In genomic region chr16:35782451-35783206, GRCm38 (mm10) we compare ENCODE assay signal across 15 mouse cellular contexts.
"Had no signal": no experiment of that assay in that cellular context is flagged by ENCODE, and none has a peak within 500 bp of the region (broad histone marks: within the 10 kb centered on the region; RNA-seq: fewer than 3 reads in every experiment).

No protein-coding gene starts in this region.

- H3K4me1 ChIP-seq: stomach, embryonic 15.5 days had no signal

- H3K36me3 ChIP-seq: stomach, embryonic 15.5 days had no signal

- H3K4me3 ChIP-seq: kidney, embryonic 15.5 days; left cerebral cortex, adult 2 months; liver, embryonic 13.5 days; stomach, embryonic 15.5 days had no signal

- H3K27me3 ChIP-seq: kidney, embryonic 15.5 days; liver, embryonic 13.5 days; stomach, embryonic 15.5 days had no signal

- DNase-seq: kidney, postnatal 10 days; kidney, postnatal 36 days; layer of hippocampus, postnatal 36 days; liver, embryonic 13.5 days; lung, adult 2 months; lung, postnatal 14 days; lung, postnatal 4 days; midbrain, embryonic 14.5 days; right cerebral cortex, postnatal 25 days; spleen, adult 18-20 months; thymus, postnatal 25 days had no signal

- H3K9me3 ChIP-seq: kidney, embryonic 15.5 days; liver, embryonic 13.5 days; stomach, embryonic 15.5 days had no signal

- H3K4me2 ChIP-seq: kidney, embryonic 15.5 days; liver, embryonic 13.5 days; midbrain, embryonic 11.5 days; stomach, embryonic 15.5 days had no signal

- H3K27ac ChIP-seq: kidney, embryonic 15.5 days; left cerebral cortex, adult 2 months; liver, embryonic 13.5 days; stomach, embryonic 15.5 days had no signal

- H3K9ac ChIP-seq: kidney, embryonic 15.5 days; liver, embryonic 13.5 days; stomach, embryonic 15.5 days had no signal
